Mouse (Mus musculus) cerebellum, adult 2 months (tissue): ENCODE measurements at regions not wholly inside any gene's neighbourhood (a gene's known extent, or its start where the extent isn't known, plus 50 kb on each side); places are given as distances from the start of the nearest gene placed in this dataset.

Experiments used
- CTCF ChIP-seq: fragments of 200-500 bp; IDR thresholded peaks from 2 replicates; pipeline ENCODE4 v1.5.1; 2011; ENCODE audit warnings: low read depth, mild to moderate bottlenecking, control low read depth, low read length, moderate library complexity, borderline replicate concordance; ENCODE audit not compliant: insufficient read depth
- POLR2A ChIP-seq: fragments of 200-500 bp; IDR thresholded peaks from 2 replicates; pipeline ENCODE4 v1.6.1; 2011; ENCODE audit warnings: low read length, control low read depth, borderline replicate concordance; ENCODE audit not compliant: insufficient read depth

GRCm38 (mm10) chr3:137517433-137517832 is 104.0 kb upstream of the Ddit4l start:
- TF ChIP-seq CTCF (no peak), POLR2A (no peak)
